Mouse (Mus musculus): ENCODE data around the gene Susd1.

Susd1 gene

GRCm38 (mm10) chr4:59437990-59438854 is at the start of gene Susd1:
Gene Susd1 (minus strand): TSS chr4:59438633.
- peak; percentile 64 for DNase-seq (ENCODE audit: low spot score)

GRCm38 (mm10) chr4:59471306-59471705 is 32.9 kb upstream of the Susd1 start:
- DNase-seq (ENCODE audit: low spot score) = no peak

- DNase-seq (ENCODE audit: low spot score) = no peak
These were observed 27.0 kb upstream of the Susd1 start for GRCm38 (mm10) chr4:59465449-59465848.

- no peak for DNase-seq (ENCODE audit: low spot score)
These were observed 26.2 kb upstream of the Susd1 start for GRCm38 (mm10) chr4:59464661-59465060.

- no peak for DNase-seq (ENCODE audit: low spot score)
These were observed 24.1 kb upstream of the Susd1 start for GRCm38 (mm10) chr4:59462494-59462893.

- no peak for DNase-seq (ENCODE audit: low spot score)
These were observed 22.8 kb upstream of the Susd1 start for GRCm38 (mm10) chr4:59461116-59461727.

- peak; percentile 51 for DNase-seq (ENCODE audit: low spot score)
These were observed 21.0 kb upstream of the Susd1 start for GRCm38 (mm10) chr4:59459216-59459955.

GRCm38 (mm10) chr4:59457941-59458340 is 19.5 kb upstream of the Susd1 start:
- DNase-seq (ENCODE audit: low spot score) = peak; percentile 57

- no peak for DNase-seq (ENCODE audit: low spot score)
These were observed 18.7 kb upstream of the Susd1 start for GRCm38 (mm10) chr4:59457091-59457490.

- no peak for DNase-seq (ENCODE audit: low spot score)
These were observed 17.0 kb upstream of the Susd1 start for GRCm38 (mm10) chr4:59455465-59455864.

GRCm38 (mm10) chr4:59454046-59454445 is 15.6 kb upstream of the Susd1 start:
- DNase-seq (ENCODE audit: low spot score) = no peak

- DNase-seq (ENCODE audit: low spot score) = no peak
These were observed 14.1 kb upstream of the Susd1 start for GRCm38 (mm10) chr4:59452503-59452933.

GRCm38 (mm10) chr4:59450906-59451305 is 12.5 kb upstream of the Susd1 start:
- DNase-seq (ENCODE audit: low spot score) = no peak

- DNase-seq (ENCODE audit: low spot score) = no peak
These were observed 11.9 kb upstream of the Susd1 start for GRCm38 (mm10) chr4:59450234-59450854.

GRCm38 (mm10) chr4:59447296-59447695 is 8.9 kb upstream of the Susd1 start:
- no peak for DNase-seq (ENCODE audit: low spot score)

GRCm38 (mm10) chr4:59445516-59445915 is 7.1 kb upstream of the Susd1 start:
- no peak for DNase-seq (ENCODE audit: low spot score)

GRCm38 (mm10) chr4:59444994-59445393 is 6.6 kb upstream of the Susd1 start:
- DNase-seq (ENCODE audit: low spot score) = no peak

- no peak for DNase-seq (ENCODE audit: low spot score)
These were observed 5.7 kb upstream of the Susd1 start for GRCm38 (mm10) chr4:59444085-59444484.

GRCm38 (mm10) chr4:59441265-59441664 is 2.8 kb upstream of the Susd1 start:
- DNase-seq (ENCODE audit: low spot score) = no peak

GRCm38 (mm10) chr4:59439960-59440359 is 1.5 kb upstream of the Susd1 start:
- DNase-seq (ENCODE audit: low spot score) = no peak

GRCm38 (mm10) chr4:59439041-59439440 is 608 bp upstream of the Susd1 start:
- DNase-seq (ENCODE audit: low spot score) = no peak

- DNase-seq (ENCODE audit: low spot score) = no peak
These were observed 2.5 kb downstream of the Susd1 start for GRCm38 (mm10) chr4:59435951-59436350.
